12 mouse cellular contexts compared by ENCODE assay signal in genomic region chr2:137153172-137153667, GRCm38 (mm10). TPM values are rescaled to one million over a fixed set of nuclear protein-coding genes. Genes with fewer than 3 reads are reported as not detected.
DNase-seq lines count a peak whose midpoint lies in the region; ATAC-seq and TF ChIP-seq lines count a peak whose summit lies in the region.
"Had no signal": no experiment of that assay in that cellular context is flagged by ENCODE, and none has a peak within 500 bp of the region (broad histone marks: within the 10 kb centered on the region; RNA-seq: fewer than 3 reads in every experiment).

No protein-coding gene starts in this region.

- DNase-seq in left cerebral cortex, postnatal 4 days: peak; percentile 49
- DNase-seq in left cerebral cortex, adult 8-10 months (ENCODE audit: low spot score in 2 of 2): no peak
- DNase-seq in forebrain, embryonic 10.5 days (ENCODE audit: extremely low spot score, low spot score): peak; percentile 14
- DNase-seq in frontal cortex, postnatal 25 days (ENCODE audit: low spot score in 2 of 2): no peak
- no peak for DNase-seq in lung, postnatal 0 days (ENCODE audit: low spot score)
- no peak for DNase-seq in testis, postnatal 14 days (ENCODE audit: low spot score)
- DNase-seq: gastrocnemius, postnatal 14 days; lung, postnatal 4 days; thymus, postnatal 25 days had no signal

- no peaks in the 10 kb centered on the region for H3K9me3 ChIP-seq in forebrain, embryonic 10.5 days
- H3K9me3 ChIP-seq in hindbrain, embryonic 16.5 days (ENCODE audit: control insufficient read depth, low read length): no peaks in the 10 kb centered on the region
- no peaks in the 10 kb centered on the region for H3K9me3 ChIP-seq in neural tube, embryonic 15.5 days (replicated peaks)
- H3K9me3 ChIP-seq in lung, postnatal 0 days (ENCODE audit: low read length): no peaks in the 10 kb centered on the region
- H3K9me3 ChIP-seq: embryonic facial prominence, embryonic 15.5 days had no signal

- H3K27me3 ChIP-seq in forebrain, embryonic 10.5 days (ENCODE audit: poor library complexity, severe bottlenecking): peaks cover 46% of the 10 kb centered on the region
- no peaks in the 10 kb centered on the region for H3K27me3 ChIP-seq in hindbrain, embryonic 16.5 days (replicated peaks; ENCODE audit: control insufficient read depth, insufficient read depth, low read length)
- H3K27me3 ChIP-seq in neural tube, embryonic 15.5 days (replicated peaks): no peaks in the 10 kb centered on the region
- H3K27me3 ChIP-seq in lung, postnatal 0 days (replicated peaks; ENCODE audit: insufficient read depth, low read length): no peaks in the 10 kb centered on the region
- H3K27me3 ChIP-seq: embryonic facial prominence, embryonic 15.5 days had no signal

- 37% methylated on average over 10 of the region's 10 CpGs for WGBS in forebrain, embryonic 10.5 days
- 29% methylated on average over 10 of the region's 10 CpGs for WGBS in hindbrain, embryonic 16.5 days
- 34% methylated on average over 10 of the region's 10 CpGs for WGBS in neural tube, embryonic 15.5 days
- WGBS in lung, postnatal 0 days: 77% methylated on average over 10 of the region's 10 CpGs

- peak; percentile 93 for ATAC-seq in hindbrain, embryonic 16.5 days
- ATAC-seq in neural tube, embryonic 15.5 days (ENCODE audit: low FRiP score): 0 out of 2 replicates have a peak, but pooled peaks have one; percentile 57
- ATAC-seq in lung, postnatal 0 days: no peak

- no peak overlapping the region for H3K4me2 ChIP-seq in hindbrain, embryonic 16.5 days (ENCODE audit: low read length)
- H3K4me2 ChIP-seq in neural tube, embryonic 15.5 days: no peak overlapping the region
- no peak overlapping the region for H3K4me2 ChIP-seq in lung, postnatal 0 days (replicated peaks; ENCODE audit: low read depth, low read length)
- H3K4me2 ChIP-seq: embryonic facial prominence, embryonic 15.5 days had no signal

- peaks cover 11% of the 10 kb centered on the region for H3K4me1 ChIP-seq in forebrain, embryonic 10.5 days
- H3K4me1 ChIP-seq in hindbrain, embryonic 16.5 days (ENCODE audit: control insufficient read depth, insufficient read depth, low read depth, low read length): no peaks in the 10 kb centered on the region; the same call in 1 of the 2 replicates
- H3K4me1 ChIP-seq in neural tube, embryonic 15.5 days: no peaks in the 10 kb centered on the region
- no peaks in the 10 kb centered on the region for H3K4me1 ChIP-seq in lung, postnatal 0 days (ENCODE audit: insufficient read depth, low read depth, low read length)
- H3K4me1 ChIP-seq: embryonic facial prominence, embryonic 15.5 days had no signal

- no peak overlapping the region for H3K9ac ChIP-seq in hindbrain, embryonic 16.5 days (ENCODE audit: low read depth, low read length)
- H3K9ac ChIP-seq in neural tube, embryonic 15.5 days (replicated peaks): no peak overlapping the region
- H3K9ac ChIP-seq in lung, postnatal 0 days (replicated peaks; ENCODE audit: low read depth): no peak overlapping the region
- H3K9ac ChIP-seq: embryonic facial prominence, embryonic 15.5 days had no signal

- TF ChIP-seq EP300 in lung, postnatal 0 days (IDR thresholded peaks at IDR 0.05): no peak

- H3K27ac ChIP-seq in forebrain, embryonic 10.5 days: no peak overlapping the region
- no peak overlapping the region for H3K27ac ChIP-seq in hindbrain, embryonic 16.5 days (ENCODE audit: low read depth, low read length)
- no peak overlapping the region for H3K27ac ChIP-seq in neural tube, embryonic 15.5 days (replicated peaks)
- no peak overlapping the region for H3K27ac ChIP-seq in lung, postnatal 0 days (ENCODE audit: low read length)
- H3K27ac ChIP-seq: embryonic facial prominence, embryonic 15.5 days had no signal

- intact Hi-C loops in left cerebral cortex, postnatal 4 days (cut with DNase I): no loop called here

- no peak overlapping the region for H3K4me3 ChIP-seq in forebrain, embryonic 10.5 days
- no peak overlapping the region for H3K4me3 ChIP-seq in hindbrain, embryonic 16.5 days (ENCODE audit: low read length)
- no peak overlapping the region for H3K4me3 ChIP-seq in neural tube, embryonic 15.5 days (replicated peaks)
- H3K4me3 ChIP-seq in lung, postnatal 0 days (ENCODE audit: low read depth, low read length): no peak overlapping the region
- H3K4me3 ChIP-seq: embryonic facial prominence, embryonic 15.5 days had no signal

- no peaks in the 10 kb centered on the region for H3K36me3 ChIP-seq in forebrain, embryonic 10.5 days (replicated peaks)
- H3K36me3 ChIP-seq in hindbrain, embryonic 16.5 days (ENCODE audit: control insufficient read depth, insufficient read depth, low read length): no peaks in the 10 kb centered on the region
- no peaks in the 10 kb centered on the region for H3K36me3 ChIP-seq in neural tube, embryonic 15.5 days
- H3K36me3 ChIP-seq in lung, postnatal 0 days (ENCODE audit: insufficient read depth, low read length): no peaks in the 10 kb centered on the region
- H3K36me3 ChIP-seq: embryonic facial prominence, embryonic 15.5 days had no signal

- no peak for TF ChIP-seq CTCF in lung, postnatal 0 days (IDR thresholded peaks at IDR 0.05)

RNA-seq across cellular contexts. Expression of gene Jag1, which starts 36.8 kb away (rescaled TPM):
- total RNA-seq in left cerebral cortex, postnatal 4 days (2021): 1 to 10 TPM; 9.5 to 9.6 TPM
- total RNA-seq in left cerebral cortex, adult 8-10 months (2022): 1 to 10 TPM; 7.1 to 8.0 (median 7.5) TPM
- polyA plus RNA-seq in forebrain, embryonic 10.5 days (2016; fragmentation: Nextera tagmentation; extraction: Ambion mirVana): 18.9 and 20.4 TPM in 2 replicates
- polyA plus RNA-seq in hindbrain, embryonic 16.5 days (2015; fragmentation: Nextera tagmentation; extraction: Ambion mirVana): 5.1 and 9.2 TPM in 2 replicates
- polyA plus RNA-seq in neural tube, embryonic 15.5 days (2015; fragmentation: Nextera tagmentation; extraction: Ambion mirVana): 7.5 and 9.3 TPM in 2 replicates
- 14.8 and 15.4 TPM in 2 replicates for polyA plus RNA-seq in lung, postnatal 0 days (2015; fragmentation: Nextera tagmentation; extraction: Ambion mirVana)

Comparison
In these comparisons a context has a peak if more than half of its experiments do, and no peak if none do; other contexts are left out.
1. DNase-seq: peak in left cerebral cortex, postnatal 4 days (single experiment) and forebrain, embryonic 10.5 days (single experiment); none in left cerebral cortex, adult 8-10 months (0 of 2), frontal cortex, postnatal 25 days (0 of 2), lung, postnatal 0 days (single experiment) and testis, postnatal 14 days (single experiment).